Mouse (Mus musculus): ENCODE results near the gene Rabggta.

Rabggta gene

GRCm38 (mm10) chr14:55682118-55682493 lies 40.0 kb downstream of the Rabggta start:
- DNase-seq (ENCODE audit: low spot score), result no peak

- peak; percentile 97 for DNase-seq (ENCODE audit: low spot score)
These were observed 40.6 kb downstream of the Rabggta start, which contains the start of gene Tinf2 for GRCm38 (mm10) chr14:55681160-55682117. Gene Tinf2 (minus strand): TSS chr14:55681820.

GRCm38 (mm10) chr14:55677615-55678014 lies 44.4 kb downstream of the Rabggta start:
- DNase-seq (ENCODE audit: low spot score), result no peak

GRCm38 (mm10) chr14:55672741-55673060 lies 49.4 kb downstream of the Rabggta start:
- DNase-seq (ENCODE audit: low spot score), result no peak

GRCm38 (mm10) chr14:55671833-55672740 lies 50.0 kb downstream of the Rabggta start, which contains the start of the genes Gmpr2 and Nedd8:
Gene Gmpr2 (plus strand): TSS chr14:55671941.
Gene Nedd8 (minus strand): TSS chr14:55672124.
- DNase-seq (ENCODE audit: low spot score), result peak; percentile 94

- DNase-seq (ENCODE audit: low spot score), result no peak
These were observed 50.6 kb downstream of the Rabggta start for GRCm38 (mm10) chr14:55671486-55671832.

Measured in layer of hippocampus, adult 11-12 months (tissue).